Mouse (Mus musculus) left cerebral cortex, postnatal 14 days (tissue): ENCODE results near the gene Tinf2. TPM values are rescaled to one million over a fixed set of nuclear protein-coding genes. Genes with fewer than 3 reads are reported as not detected.

Source experiments
- DNase-seq, 2 experiments: peaks; one replicate each; pipeline ENCODE4 v3.0.0; 2021 to 2022; ENCODE audit warnings: low spot score in 2 of 2, mixed read lengths in 1 of 2
- intact Hi-C: fragments of 180-260 bp; cut with DNase I; formaldehyde crosslinking; loops from one replicate; pipeline ENCODE4 v1.15.1; 2025
- total RNA-seq, 2 experiments: library from RNA; stranded (reverse); gene quantifications; 2 replicates each; pipeline ENCODE4 v1.2.3; 2021

Gene Tinf2
- total RNA-seq, 2 experiments from 2014 or later = 14.8 to 16.0 TPM

DNA sequence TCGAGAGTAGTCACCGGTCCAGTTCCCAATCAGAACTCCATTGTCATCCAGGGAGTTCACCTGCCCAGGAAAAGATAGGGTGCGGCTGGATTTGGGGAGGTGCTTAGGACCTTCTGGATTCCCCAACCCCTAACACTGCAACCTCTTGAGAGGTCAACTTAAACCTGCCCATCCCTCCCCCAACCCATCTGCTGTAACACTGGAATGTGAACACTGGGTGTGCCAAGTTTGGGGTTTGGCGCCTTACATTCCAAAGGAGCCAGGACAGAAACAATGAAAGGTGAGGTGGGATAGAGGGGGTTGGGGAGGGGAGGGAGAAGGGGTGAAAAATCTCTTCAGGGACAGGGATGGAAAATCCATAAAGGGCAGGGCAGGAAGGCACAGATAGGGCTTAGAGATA lies 27.9 kb upstream of the Tinf2 start:
- no peak for DNase-seq
- intact Hi-C loops = no loop called here

DNA sequence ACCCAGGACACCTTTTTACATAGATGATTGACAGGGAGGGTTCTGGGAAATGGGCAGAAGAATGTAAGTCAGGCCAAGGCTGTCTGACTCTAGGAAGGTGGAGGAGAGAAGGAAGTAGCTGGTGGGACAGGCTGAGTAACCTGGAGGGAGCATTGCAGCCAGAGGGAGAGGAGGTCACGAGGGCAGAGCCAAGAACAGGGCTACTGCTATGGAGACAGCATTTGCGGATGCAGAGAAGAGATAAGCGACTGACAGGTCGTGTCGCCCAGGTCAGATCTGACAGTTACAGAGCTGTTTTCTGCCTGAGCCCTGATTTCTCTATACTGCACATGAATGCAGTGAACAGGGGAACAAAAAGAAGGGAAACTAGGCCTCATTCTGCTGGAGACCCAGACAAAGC lies 25.8 kb upstream of the Tinf2 start:
- intact Hi-C loops = no loop called here
- no peak for DNase-seq

DNA sequence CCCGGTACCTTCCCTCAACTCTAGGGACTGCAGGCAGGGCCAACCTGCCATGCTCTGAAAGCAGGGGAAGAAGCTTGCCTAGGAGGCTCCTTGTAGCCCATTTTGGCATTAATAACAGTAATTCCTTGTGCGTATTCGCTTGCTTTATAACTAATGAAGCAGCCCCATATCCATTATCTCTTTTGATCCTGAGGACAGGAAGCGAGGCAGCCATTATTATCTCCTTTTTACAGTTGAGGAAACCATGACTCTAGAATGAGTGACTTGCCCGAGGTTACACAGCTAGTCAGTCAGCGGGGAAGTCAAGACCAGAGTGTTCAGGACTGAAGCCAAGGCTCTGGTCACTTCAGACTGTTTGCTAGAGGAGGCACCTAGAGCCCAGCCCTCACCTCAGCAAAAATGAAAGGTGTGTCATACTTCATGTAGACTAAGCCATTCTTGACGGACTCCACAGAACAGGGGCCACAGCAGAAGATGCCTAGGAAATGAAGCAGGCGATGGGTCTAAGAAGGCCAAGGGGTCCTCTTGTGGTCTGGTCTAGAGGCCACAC lies 24.5 kb upstream of the Tinf2 start:
- no peak for DNase-seq
- intact Hi-C loops = no loop called here

DNA sequence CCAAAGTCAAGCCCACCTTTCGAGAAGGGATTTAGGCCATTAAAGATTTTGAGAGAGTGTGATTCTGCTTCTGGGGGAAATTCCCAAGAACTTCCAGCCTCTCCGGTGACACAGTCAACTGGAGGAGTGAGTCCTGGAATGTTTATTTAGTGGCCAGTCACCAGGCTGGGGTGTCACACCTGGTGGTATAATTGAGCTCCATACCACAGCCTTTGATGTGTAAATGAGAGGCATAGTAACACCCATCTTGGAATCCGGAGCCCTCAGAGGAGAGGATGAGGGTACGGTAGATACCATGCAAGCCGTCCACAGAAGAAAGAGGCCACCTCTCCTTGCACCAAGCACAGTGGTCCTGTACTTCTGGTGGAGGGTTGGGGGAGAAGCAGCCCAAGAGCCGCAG lies 21.1 kb upstream of the Tinf2 start:
- no peak for DNase-seq
- intact Hi-C loops = no loop called here

DNA sequence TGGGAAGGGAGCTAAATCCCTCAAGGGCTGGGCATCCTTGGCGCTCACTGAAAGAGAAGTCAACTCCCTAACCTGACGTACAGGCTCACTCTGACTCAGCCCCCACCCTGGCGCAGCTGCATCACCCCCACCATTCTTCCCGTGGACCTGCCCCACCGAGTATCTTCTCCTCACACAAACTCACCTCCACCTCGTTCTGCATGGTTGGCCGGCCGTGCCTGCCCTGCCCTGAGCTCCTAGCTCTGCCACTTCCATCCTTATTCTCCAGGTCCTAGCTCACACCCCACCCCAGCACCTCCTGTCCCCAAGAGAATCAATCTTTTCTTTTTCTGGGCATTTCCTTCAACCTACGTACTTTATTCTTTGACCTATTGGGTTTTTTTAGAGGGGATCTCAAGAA lies 19.5 kb upstream of the Tinf2 start:
- no peak for DNase-seq
- intact Hi-C loops = no loop called here

DNA sequence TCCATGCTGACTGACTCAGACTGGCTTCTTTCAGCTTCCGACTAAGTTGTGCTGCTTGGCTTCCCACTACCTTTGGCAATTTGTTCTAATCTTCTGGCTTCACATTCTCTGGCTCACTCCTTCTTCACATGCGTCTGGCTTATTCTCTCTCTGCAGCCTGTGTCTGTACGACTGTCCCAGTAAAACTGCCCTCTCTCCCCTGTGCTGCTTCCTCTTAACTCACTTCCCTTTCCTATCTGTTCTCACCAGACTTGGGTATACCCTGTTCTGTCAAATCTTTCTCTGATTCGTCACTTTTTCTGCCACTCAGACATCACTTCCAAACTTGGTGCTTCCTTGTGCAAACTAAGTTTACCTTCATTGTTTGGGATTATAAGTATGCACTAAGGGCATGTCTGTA lies 15.6 kb upstream of the Tinf2 start:
- intact Hi-C loops = no loop called here

DNA sequence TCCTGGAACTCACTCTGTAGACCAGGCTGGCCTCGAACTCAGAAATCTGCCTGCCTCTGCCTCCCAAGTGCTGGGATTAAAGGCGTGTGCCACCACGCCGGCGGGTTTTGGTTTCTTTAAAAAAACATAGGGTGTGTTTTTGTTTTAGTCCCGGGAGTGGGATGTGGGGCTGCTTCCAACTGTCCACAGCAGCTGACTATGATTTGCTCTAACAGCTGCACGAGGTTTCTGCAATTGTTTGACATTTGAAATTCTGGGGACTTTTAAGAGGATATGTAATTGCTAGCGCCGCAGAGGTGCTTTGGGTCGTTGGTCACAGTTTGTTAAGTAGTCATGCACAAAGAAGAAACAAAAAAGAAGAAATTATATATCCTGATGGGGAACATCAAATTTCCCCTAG lies 7.8 kb upstream of the Tinf2 start:
- intact Hi-C loops = loop anchor here (10.0 kb wide), 1 partner anchor 225 kb away; no protein-coding TSS in a partner anchor
- no peak for DNase-seq

More for the DNA sequence above, 15.6 kb upstream of the Tinf2 start:
- no peak for DNase-seq

DNA sequence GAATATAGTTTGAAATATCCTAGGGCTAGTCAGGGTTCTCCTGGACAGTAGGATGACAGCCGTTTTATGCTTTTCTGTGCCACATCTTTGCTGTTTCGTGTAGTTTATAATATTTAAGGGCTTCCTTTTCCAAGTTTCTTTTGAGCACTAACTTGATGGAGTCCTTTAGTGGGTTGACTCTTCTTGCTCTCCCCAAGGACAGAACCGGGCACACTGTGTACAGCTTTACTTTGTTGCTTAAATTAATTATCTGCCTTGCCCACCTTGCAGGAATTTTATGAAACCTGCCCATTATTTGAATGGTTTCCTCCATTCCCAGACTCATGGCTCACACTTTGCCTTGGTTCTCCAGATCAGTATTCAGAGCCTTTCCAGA lies 486 bp upstream of the Tinf2 start:
- intact Hi-C loops = loop anchor here (1.0 to 10.0 kb wide), 2 partner anchors 61 to 233 kb away; no protein-coding TSS in a partner anchor
- DNase-seq = no peak

DNA sequence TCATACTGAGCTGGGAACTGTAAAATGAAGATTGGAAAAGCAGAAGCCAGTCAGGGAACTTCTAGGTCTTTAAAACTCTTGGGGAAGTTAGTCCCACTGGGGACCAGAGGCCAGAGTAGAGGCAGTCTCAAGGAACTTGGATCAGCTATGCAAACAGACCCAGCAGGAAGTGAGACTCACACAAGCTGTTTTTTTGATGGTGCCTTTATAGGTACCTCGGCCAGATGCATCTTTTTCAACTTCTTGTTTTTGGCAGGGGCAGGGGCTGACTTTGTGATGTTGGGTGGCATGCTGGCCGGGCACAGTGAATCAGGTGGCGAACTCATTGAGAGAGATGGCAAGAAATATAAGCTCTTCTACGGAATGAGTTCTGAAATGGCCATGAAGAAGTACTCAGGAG lies 4.0 kb downstream of the Tinf2 start:
- DNase-seq = no peak
- intact Hi-C loops = no loop called here

DNA sequence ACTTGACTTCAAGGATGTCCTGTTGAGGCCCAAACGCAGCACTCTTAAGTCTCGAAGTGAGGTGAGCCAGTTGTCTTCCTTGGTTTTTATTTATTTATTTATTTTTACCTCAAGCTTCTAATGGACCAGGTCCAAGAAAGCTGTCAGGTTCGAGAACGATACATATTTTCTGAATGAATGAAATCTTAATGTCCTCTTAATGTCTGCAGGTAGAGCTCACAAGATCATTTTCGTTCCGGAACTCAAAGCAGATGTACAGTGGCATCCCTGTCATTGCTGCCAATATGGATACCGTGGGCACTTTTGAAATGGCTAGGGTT lies 8.9 kb downstream of the Tinf2 start:
- DNase-seq = no peak
- intact Hi-C loops = no loop called here

DNA sequence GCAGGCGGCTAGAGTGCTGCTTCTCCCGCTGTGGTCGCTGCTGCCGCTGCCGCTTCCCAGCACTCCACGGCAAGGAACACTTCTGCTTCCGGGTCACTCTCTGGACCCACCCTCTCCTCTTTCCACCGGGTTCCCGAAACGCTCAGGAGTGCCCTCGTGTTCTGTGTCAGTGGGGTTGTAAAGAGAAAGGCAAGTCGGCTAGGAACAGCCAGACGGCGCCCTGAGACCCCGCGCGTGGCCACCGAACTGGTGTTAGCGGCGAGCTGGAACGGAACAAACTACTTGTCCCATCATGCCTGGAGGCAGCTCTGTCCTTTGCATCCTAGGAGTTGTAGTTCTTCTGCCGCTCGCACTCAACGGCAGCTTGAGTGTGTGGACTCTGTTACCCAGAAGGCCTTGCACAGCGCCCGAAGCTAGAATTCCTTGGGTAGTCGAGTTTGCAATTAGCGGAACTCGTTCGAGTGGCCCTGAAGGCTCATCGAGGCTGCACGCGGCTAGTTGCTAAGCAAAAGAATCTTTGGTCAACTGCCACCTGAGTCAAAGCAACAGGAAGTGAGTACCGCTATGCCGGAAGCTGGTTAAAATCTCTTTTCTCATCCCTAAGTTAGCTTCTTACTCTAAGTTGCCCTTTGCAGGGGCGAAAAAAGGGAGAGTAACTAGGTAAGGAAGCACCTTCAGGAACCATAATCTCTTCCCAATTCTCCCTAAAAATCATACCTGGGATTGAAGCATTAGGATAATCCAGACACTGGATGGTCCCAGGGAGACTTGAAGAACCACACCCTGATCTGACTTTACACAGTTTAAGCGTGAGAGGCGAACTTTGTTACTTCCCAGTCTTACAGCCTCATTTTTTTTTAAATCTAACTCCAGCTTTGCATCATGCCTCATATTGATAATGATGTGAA lies 9.5 kb downstream of the Tinf2 start, which contains the start of the genes Gmpr2 and Nedd8:
Gmpr2 (plus strand) TSS at position 109 of the 908 bp plus-strand sequence.
Nedd8 (minus strand) TSS at position 292 of the 908 bp plus-strand sequence.
- peak; percentile 93 to 96 for DNase-seq
- intact Hi-C loops = no loop called here

DNA sequence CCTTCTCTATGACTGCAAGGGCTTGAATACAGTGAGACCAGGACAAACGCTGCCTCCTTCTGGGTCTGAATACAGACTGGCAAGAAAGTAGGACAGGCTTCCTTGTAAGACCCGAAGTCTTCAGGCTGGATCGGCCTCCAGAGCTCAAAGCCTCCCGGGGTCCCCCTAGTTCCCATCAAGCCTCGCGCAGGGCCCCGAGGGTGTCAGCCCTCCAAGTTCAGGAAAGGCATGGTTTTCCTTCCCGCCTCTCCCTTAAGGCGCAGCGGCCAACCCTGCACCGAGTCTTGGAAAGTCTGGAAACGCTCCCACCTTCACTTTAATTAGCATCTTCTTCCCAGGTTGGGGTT lies 10.2 kb downstream of the Tinf2 start:
- DNase-seq = peak in 1 of 2 experiments; percentile 69
- intact Hi-C loops = no loop called here

DNA sequence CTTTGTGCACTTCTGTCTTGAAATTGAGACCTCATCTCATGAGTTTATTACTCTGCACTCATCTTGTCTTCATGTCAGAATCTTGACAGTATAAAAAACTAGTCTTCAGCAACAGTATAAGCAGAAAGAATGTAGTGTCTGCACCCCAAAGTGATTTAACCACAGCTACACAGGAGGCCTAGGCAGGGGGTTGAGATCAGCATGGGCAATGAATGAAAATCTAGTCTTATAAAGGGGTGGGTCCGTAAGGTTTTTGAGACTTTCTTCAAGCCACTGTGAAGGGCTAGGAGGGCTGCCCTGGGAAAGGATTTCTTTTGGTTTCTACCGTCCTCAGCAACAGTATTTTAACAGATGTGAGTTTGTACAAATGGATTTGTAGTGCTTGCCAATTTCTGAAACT lies 21.0 kb downstream of the Tinf2 start:
- DNase-seq = no peak
- intact Hi-C loops = no loop called here

DNA sequence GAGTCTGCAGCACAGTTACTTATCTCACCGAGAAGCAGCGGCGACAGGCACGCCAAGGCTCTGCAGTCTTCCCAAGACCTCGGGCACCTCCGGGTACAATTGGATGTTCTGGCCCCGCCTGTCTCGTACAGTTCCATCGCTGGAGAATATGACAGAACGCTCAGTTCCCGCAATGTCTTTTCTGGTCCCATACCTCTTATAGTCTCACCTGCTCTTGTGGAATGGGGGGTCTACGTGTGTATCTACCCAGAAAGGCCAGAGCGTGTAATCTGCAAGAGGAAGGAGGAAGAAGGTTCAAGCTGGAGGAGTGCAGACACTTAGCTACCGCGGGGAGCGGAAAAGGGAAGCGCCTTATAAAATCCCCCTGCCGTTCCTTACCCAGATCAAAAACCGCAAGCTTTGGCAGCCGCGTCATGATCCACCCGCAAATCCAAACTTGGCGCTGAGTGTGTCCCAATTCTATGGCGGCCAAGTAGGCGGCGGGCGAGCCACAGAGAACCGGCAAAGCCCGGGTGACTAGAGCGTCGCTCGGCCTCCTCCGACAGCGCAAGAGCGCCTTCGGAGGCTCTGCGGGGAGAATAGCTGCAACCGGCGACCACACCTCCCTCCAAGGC lies 21.6 kb downstream of the Tinf2 start, which contains the start of gene Mdp1:
Mdp1 (minus strand) TSS at position 549 of the 614 bp plus-strand sequence.
- DNase-seq = peak; percentile 83 to 89
- intact Hi-C loops = no loop called here

DNA sequence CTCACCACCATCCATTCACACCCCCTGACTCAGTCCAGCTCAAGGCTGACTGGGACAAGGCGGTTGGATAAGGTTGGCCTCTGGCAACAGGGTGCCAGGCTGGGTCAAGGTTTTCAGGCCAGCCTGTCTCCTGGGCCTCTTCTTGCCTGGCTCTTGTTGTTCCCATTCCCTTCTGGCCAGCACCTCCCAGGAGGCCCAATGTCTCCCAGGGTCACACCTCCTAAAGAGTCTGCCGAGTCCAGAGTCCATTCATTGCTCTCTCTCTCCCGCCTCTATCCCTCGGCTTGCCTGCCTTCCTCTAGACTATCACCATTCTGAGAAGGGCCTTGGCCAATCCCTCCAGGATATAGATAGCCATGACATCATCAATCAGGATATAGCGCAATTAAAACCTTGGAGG lies 23.6 kb downstream of the Tinf2 start:
- intact Hi-C loops = no loop called here
- DNase-seq = no peak

DNA sequence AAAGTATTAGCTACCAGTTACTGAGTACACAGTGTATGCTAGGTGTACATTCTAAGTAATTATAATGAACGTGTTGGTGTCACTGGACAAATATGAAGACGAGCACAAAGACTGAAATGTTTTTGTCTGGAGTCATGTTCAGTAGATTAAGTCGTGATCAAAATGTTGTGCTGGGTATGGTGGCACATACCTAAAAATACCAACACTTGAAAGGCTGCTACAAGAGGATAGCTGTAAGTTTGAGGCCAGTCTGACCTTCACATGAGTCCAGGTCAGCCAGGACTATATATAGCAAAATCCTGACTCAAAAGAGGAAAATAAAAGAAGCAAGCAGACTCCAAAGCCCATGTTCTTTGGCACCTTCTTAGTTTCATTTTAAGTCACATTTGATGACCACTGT lies 24.7 kb downstream of the Tinf2 start:
- DNase-seq = no peak
- intact Hi-C loops = no loop called here

DNA sequence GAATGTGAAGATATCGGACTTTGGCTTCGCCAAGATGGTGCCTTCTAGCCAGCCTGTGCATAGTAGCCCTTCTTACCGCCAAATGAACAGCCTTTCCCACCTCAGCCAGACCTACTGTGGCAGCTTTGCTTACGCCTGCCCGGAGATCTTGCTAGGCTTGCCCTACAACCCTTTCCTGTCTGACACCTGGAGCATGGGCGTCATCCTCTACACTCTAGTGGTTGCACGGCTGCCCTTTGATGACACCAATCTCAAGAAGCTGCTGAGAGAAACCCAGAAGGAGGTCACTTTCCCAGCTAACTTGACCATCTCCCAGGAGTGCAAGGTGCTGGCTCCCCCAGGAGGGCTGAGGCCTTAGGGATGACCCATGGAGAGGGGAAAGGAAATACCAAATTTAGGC lies 30.1 kb downstream of the Tinf2 start:
- intact Hi-C loops = no loop called here
- no peak for DNase-seq

DNA sequence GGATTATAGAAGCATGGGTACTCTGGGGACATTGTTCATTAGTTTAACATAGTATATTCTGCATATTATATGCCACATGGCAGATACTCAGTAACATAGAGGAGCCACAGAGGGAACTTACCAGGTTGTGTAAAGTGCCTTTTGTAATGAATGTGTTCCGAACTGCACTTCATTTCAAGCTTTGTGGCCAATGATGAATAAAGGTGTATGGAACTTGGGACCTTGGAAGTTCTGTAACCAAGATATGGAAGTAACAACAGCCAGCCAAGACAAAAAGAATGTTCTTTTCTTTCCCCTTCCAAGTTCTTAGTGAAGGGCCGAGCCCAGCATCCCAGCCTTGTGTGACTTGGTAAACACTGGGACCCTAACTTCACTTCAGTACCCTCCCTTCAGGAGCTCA lies 31.7 kb downstream of the Tinf2 start, which contains the start of gene Tssk4:
Tssk4 (plus strand) TSS at position 301 of the 400 bp plus-strand sequence.
- intact Hi-C loops = no loop called here
- DNase-seq = no peak

DNA sequence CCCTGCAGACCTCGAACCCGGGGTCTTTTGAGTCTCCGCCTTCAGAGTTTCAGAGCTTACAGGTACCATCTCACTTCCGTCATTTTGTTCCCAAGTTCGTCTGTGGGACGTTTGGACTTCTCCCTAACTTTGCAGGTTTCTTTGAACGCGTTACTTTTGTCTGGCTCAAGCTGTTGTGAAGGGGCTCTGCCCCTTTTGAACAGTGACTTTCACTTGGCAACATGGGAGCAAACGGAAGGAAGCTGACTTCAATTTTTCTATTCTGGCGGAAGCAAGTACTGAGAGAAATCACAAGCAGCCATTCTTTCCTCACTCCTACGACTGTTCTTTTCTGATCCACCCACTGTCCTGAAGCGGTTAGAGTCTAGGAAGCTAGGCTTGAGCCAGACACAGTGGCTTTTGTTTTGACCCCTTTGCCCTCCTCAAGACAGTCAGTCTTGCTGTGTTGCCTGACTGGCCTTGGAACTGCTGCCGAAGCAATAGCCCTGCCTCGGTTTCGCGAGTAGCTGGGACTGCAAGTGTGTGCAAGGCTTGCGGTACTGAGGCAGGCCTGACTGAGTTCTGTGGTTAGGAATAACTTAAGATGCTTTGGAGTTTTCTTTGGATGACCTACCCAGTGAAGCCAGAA lies 37.2 kb downstream of the Tinf2 start:
- DNase-seq = no peak
- intact Hi-C loops = no loop called here
